Mouse (Mus musculus) G1E-ER4 (cell line): Measurements from ENCODE around the gene Gba2. TPM values are rescaled to one million over a fixed set of nuclear protein-coding genes. Genes with fewer than 3 reads are reported as not detected.

Experiments
- GATA1 ChIP-seq: IDR thresholded peaks from one replicate; pipeline ENCODE4 v1.8.0; 2012; ENCODE audit warnings: low read length, inconsistent platforms
- polyA plus RNA-seq: library from polyadenylated mRNA; stranded (reverse); fragments of >175 nt; gene quantifications from 2 replicates; pipeline ENCODE4 v1.2.3, GENCODE M21; 2012

The Gba2 gene
- polyA plus RNA-seq, 1 experiment: 13.5 TPM

DNA sequence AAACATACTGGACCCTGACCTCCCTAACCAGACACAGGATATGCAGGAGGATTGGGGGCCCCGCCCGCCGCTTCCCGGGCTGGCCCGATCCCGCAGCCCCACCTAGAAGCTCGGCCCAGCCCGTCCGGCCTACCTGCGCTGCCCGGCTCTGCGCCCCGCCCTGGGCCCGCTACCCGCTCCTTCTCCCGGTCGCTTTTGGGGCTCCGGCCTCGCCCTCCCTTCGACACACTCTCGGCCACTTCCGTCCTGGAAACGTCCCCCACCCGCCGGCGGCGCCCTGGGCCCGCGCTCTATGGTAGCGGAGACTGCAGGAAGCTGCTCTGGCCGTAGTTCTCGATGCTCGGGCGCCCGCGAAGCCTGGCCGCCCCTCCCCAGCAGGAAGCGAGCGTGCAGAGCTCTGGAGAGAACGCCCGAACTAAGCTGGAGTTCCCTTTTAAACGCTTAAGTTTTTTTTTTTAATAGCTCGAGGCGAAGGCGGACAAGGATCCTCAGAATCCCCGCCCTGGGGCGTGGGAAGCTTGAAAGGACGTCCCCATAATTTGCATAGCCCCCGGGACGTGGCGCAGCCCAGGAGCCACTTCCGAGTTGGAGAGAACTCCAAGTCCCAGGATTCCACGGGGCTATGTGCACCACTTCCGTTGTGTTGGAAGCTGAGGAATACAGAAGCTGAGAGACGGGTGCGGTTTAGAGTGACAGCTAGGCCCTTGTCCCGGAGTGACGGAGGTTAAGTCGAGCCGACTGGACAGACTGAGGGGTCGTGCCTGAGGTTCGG is 16.5 kb downstream of the Gba2 start, which contains the start of the genes Creb3 and Tln1:
Gene Creb3 (plus strand): TSS at position 336 of the 772 bp plus-strand sequence.
Gene Tln1 (minus strand): TSS at position 695 of the 772 bp plus-strand sequence.
- no peak for TF ChIP-seq GATA1

DNA sequence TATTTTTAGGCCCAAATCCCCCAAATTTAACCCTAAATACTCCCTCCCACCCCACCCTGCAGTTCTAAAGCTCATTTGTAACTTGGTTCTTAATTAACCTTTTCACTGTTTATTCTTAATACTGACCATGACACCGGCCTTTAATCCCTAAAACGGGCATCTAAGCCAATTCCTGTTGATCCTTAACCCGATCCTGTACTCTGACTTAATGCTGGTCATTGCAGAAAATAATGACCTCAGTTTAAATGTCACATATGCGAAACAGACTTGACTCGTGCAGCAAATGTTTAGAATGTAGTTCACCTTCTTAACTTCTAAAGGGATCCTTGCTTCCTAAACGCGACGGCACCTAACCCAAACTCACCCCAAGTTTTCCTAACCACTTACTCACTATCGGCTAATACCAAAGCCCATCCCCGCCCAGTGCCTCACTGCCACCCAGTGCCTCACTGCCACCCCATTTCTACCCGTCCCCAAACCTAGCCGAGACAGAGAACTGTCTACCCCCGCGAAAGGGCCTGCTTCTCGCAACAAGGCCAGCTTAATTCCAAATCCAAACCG is 17.2 kb downstream of the Gba2 start:
- no peak for TF ChIP-seq GATA1

DNA sequence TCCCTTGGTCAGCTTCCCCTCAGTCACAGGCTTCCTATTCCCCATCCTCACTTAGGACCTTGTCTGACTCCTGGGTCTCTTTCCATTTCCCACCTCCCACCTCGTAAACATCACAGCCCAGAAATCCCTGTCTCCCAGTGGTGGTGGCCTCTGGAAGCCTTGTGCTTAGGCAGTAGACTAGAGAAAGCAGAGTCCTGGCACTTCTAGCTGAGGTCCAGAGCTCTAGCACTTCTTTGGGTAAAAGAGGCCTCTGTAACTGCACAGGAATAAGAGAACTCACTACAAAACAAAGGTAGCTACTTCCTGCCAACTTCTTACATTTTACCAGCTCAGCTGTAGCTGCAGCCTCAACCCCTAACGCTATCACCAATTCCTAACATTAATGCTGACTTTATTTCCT is 17.7 kb downstream of the Gba2 start:
- TF ChIP-seq GATA1: no peak

DNA sequence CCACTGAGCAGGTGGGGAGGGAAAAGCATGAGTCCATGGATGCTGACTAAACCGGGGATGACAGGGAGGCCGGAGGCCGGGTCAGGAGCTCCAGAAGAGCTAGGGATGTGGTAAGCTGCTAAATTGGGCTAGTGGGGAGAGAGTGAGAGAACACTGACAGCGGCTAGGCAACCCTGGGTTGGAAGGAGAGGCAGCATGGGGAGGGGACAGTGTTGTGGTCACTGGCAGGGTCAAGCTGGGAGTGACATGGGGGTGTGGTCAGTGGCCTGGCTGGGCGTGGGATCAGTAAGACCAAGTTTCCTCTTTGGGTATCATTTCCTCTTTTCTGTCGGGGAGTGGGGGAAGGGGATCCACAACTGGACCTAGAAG is 18.4 kb downstream of the Gba2 start:
- TF ChIP-seq GATA1: no peak

DNA sequence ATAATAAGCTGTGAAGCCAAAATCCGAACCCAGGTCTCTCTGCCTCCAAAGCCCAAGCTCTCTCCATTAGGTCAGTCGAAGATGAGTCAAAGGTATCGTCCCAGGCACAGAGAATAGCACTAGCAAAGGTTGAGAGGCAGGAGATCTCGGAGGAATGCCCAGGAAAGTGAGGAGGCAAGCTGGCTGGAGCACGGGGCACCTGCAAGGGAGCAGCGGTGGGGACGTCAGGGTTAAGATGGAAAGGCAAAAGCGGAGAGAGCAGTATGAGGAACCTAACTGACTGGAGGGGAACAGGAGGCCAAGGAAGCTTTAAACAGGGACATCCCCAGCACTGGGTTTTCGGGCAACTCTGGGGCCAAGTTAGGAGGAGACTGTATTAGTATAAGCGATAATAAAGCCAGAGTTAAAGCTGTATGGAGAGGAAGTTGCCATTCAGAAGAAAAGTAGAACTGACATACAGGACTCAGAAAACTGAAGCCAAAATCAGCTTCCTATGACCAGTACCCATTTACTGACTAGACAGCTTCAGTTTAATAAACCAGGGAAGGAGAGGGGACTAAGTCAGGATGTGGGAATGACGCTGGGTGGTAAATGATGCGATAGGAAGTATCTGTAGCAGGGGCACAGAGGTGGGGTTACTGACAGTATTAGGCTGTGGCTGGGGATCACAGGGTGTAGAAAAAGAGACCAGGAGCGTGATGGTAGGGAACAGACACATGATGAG is 19.0 kb downstream of the Gba2 start:
- TF ChIP-seq GATA1: no peak

DNA sequence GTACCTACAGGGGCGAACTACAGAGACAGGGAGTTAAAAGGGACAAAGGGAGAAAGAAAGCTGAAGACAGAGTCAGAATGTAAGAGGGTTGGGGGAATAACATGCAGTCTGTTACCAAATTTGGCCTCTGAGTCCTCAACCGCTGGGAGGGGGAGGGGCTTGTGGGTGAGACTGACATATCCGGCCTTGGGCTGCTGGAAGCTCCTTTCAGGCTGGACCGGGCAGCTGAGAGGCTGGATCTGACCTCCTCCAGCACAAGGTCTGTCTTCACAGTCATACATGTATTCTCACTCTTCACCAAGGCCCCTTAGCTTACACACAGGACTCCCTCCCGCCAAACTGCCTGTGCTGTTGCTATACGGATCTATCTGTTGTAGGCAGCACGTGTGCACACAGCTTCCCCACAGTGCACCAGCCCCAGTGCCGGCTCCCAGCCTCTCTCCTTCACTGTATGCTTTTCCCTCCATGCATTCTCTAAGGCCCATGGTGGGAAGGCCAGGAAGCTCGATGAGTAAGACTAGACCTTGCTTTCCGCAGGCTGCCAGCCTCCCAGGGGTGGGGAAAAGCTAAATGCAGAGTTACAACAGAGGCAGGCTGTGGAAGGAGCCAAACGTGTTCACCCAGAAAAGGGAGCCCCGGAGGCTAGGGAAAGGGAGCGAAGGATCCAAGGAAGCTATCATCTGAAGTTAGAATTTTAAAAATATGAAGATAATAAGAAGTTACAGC is 19.9 kb downstream of the Gba2 start:
- TF ChIP-seq GATA1: no peak

DNA sequence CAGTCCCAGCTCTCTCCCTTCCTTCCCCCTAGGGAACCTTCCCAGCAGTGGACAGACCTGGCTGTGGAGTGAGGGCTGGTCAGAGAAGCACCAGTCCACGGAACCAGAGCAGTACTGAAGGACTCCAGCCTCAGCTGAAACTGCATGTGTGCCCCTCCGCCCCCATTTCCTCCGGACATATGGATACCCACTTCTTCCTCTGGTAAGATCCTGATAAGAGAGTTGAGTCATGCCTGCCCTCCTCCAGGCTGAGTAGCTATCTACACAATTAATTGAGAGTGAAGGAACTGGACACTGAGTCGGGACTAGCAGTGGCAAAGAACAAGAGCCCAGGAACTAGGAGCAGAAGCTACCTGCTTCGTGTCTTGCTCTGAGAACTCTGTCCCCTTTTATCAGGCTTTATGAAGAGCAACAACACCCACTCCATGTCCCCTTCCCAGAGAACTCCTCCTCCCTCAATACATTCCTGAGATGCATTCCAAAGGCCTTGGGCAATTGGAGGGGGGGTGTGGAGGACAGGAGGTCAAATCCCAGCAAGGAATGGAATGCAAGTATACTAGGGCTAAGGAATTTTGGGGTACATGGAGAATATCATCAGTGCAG is 20.5 kb downstream of the Gba2 start:
- TF ChIP-seq GATA1: no peak

DNA sequence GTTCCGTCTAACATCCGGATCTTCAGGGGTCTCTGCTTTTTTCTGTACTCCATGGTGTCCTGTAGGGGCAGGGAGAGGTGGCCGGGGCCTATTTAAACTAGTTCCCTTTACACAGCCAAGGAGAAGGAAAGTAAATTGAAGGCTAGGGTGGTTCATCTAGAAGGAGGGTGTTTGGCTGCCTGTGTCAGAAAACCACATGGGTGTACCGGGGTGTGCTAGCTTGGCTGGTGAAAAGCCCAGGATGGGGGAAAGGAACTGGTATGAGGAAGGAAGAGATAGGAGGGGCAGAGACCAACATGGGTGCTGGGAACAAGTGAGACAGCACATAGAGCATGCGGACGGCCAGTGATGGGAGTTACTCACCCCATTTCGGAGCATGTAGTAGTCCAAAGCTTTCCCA is 22.7 kb downstream of the Gba2 start:
- no peak for TF ChIP-seq GATA1

DNA sequence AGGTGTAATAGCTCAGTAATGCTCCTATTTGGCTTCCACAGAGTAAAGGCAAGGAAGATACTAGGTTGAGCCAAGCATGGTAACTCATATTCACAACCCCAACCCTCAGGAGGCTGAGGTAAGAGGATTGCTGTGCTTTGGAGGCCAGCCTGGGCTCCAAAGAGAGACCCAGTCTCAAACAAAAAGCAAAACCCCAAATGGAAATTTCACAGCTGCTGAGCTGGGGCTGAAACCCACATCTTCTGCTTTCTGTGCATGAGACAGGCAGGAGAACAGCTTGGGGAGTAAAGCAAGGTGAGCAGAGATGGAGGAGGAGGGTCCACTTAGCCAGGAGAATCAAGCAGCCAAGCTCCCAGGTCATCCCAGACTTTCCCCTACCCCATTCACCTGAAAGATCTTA is 24.8 kb downstream of the Gba2 start:
- TF ChIP-seq GATA1: no peak

DNA sequence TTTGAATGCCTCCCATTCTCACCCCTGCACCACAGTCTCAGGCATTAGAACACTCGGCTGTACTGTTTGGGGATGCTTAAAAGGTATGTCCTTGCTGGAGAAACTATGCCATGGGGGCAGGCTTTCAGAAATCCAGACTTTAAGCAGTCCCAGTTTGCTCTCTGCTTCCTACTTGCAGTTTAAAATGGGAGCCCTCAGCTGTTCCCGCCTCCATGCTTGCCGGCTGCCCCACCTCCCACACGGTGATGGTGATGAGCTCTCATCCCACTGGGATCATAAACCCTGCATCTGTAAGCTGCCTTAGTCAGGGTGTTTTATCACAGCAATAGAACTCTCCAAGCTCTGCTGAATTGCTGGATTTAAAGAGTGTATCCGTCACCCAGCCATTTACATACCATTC is 26.2 kb downstream of the Gba2 start:
- TF ChIP-seq GATA1: no peak

DNA sequence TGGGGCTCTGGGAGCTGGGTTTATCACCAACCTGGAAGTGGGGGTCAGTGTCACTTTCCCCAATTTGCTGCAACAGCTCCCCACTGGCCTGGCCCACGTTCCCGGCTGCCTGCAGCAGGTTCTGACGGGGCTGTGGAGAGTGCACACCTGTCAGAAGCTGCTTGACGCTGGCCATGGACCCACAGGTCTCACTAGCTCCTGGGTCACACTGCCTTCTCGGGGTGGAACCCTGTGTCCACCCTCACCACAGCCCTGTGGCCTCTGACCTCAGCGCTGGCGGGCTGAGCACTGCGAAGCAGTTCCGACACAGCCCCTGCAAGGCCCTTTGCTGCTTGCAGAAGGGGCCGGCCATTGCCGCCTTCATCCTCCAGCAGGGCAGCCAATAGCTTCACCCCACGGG is 29.6 kb downstream of the Gba2 start:
- TF ChIP-seq GATA1: no peak

DNA sequence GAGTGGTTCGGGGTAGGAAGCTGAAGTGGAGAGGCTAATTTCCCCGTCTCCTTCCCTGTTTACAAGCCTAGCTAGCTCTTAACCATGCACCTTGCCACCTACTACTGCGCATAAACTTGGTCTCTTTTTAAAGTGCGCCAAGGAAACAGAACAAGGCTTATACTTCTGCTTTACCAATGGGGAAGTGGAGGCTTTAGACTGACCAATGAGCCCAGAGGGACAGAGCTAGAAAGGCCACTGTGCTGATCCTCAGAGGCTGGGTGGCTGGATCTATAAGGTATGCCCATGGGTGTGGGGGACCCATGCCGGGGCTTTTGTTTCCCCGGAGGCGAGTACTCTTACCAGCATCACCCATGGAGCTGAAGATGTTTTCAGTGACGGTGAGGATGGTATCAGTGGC is 31.5 kb downstream of the Gba2 start:
- TF ChIP-seq GATA1: no peak

DNA sequence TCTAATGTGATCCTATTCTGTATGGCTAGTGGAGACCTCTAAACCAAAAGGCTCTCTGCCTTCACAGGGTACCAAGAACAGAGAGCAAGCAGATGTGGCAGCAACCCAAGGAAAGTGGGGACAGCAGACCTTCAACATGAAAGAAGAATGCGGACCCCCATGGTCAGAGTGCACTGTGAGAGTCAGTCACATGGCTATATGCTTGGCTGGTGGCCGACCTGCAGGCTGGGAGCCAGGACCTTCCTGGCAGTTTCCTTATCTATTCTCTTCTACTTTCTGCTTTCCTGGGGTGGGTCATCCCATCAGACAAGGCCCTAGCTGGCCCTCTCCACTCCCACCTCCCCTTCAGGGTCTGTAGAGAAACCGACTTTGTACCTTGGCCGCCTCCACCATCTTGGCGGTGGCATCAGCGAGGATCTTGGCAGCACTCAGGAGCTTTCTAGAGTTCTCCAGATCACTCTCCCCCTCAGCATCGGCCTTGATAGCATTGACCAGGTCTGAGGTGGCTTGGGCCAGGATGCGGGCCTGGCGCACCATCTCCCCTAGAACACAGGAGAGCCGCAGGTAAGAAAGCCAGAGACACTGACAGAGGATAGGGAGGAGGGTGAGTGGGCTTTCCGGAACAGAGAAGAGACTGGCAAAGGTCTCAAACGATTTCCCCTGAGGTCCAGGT is 32.2 kb downstream of the Gba2 start:
- TF ChIP-seq GATA1: no peak

DNA sequence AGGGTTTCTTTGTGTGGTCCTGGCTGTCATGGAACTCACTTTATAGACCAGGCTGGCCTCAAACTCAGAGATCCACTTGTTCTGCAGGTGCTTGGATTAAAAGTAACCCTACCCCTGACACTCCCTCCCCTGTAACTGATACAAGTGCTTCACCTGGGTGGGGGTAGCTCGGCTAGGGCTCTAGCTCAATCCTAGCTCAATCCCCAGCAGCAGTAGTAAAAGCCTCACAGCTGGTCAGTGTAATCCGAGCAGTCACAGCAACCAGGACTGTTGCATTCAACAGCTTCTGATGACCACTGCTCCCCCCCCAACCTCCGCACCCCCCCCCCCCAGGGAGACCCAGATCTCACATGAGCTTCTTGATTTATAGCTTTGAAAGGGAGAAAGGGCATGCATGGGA is 36.6 kb downstream of the Gba2 start:
- TF ChIP-seq GATA1: no peak

DNA sequence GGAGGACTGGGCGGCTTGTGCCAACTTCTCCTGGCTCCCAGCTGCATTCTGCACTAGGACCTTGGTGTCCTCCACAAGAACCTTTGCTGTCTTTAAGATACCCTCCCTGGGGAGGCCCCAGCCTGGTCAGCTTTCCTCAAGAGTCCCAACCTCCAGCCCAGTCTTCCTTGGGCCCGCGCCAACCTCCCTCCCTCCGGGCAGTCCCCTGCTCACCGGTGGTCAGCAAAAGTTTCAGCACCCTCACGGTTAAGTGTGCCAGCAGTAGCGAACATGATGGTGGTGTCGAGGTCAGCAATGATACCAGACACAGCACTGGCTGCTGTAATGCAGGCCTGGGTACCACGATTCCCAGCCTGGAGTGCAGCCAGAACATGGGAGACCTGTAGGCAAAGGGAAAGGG is 42.6 kb downstream of the Gba2 start:
- TF ChIP-seq GATA1: no peak

DNA sequence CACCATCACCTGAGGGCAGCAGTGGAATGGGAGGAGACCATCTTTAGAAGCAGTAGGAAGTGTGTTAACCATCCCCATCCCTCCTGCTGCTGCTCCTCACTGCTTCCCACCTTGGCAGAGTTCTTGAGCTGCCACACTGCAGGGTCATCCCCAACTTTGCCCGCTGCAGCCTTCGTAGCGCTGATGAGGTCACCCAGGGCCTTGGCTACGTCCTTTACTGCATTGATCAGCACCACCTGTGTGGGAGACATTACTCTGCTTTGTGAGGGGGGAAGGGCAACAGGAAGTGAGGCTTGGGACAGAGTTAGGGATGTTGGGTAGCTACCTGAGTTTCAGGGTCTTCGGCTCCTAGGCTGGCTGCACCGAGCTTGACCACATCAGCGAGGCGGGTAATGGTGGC is 43.0 kb downstream of the Gba2 start:
- TF ChIP-seq GATA1: no peak
